Mouse (Mus musculus) liver, embryonic 14.5 days (tissue): ENCODE measurements at regions not wholly inside any gene's neighbourhood (a gene's known extent, or its start where the extent isn't known, plus 50 kb on each side); places are given as distances from the start of the nearest gene placed in this dataset.

ENCODE experiments used
- CTCF ChIP-seq: IDR thresholded peaks from 2 replicates; pipeline ENCODE4 v1.5.1; 2016; ENCODE audit warnings: antibody characterized with exemption, low read depth, control low read depth
- EP300 ChIP-seq: IDR thresholded peaks from 2 replicates; pipeline ENCODE4 v1.6.1; 2016; ENCODE audit warnings: antibody characterized with exemption, low read depth

DNA sequence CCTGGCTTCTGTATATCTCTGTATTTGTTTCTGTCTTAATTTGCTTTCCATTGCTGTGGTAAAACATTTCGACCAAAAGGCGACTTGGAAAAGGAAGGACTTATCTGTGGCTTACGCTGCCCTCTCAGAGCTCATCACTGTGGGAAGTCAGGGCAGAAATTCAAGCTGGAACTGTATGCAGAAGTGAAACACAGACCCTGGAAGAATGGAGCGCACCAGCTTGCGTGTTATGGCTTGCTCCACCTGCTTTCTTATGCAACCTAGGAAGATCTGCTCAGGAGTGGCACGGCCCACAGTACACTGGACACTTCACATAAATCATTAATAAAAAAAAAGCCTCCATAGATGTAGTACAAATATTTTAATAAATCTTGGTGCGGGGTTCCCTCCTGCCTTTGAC, 630.0 kb upstream of the Gm19410 start:
- no peak for TF ChIP-seq CTCF
- no peak for TF ChIP-seq EP300
